Mouse (Mus musculus): ENCODE data around the gene Rbp2.
A peak's percentile ranks its signal among the peaks of the same experiment; 100 is the strongest.

DNA sequence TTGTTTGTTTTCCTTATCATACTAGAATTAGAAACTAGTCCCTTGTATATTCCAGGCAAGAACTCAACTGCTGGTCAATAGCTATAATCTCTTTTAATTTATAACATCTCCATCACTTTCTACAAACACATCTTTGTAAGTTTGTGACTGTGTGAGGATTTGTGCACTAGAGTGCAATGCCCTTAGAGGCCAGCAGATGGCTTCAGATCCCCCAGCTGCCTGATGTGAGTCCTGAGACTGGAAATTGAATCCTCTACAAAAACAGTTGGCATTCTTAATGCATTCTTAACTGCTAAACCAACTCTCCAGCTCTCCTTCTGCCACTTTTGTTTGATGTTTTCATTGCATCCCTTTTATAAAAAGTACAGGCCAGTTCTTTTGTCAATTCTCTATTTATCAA, 49.8 kb downstream of the Rbp2 start:
- TF ChIP-seq CTCF (IDR thresholded peaks at IDR 0.05) (peak; percentile 50), EP300 (IDR thresholded peaks at IDR 0.05) (no peak)
